ENCODE assay signal across 31 mouse cellular contexts in genomic region chr6:146499566-146499965, GRCm38 (mm10). TPM values are rescaled to one million over a fixed set of nuclear protein-coding genes. Genes with fewer than 3 reads are reported as not detected.
DNase-seq lines count a peak whose midpoint lies in the region; ATAC-seq and TF ChIP-seq lines count a peak whose summit lies in the region.
"Had no signal": no experiment of that assay in that cellular context is flagged by ENCODE, and none has a peak within 500 bp of the region (broad histone marks: within the 10 kb centered on the region; RNA-seq: fewer than 3 reads in every experiment).

No protein-coding gene starts in this region.

- TF ChIP-seq POLR2A in myocyte (IDR thresholded peaks at IDR 0.05; ENCODE audit: insufficient read length, low read depth): no peak

- no peak overlapping the region for H3K9ac ChIP-seq in heart, embryonic 11.5 days (ENCODE audit: low read depth, low read length)
- no peak overlapping the region for H3K9ac ChIP-seq in heart, embryonic 16.5 days (ENCODE audit: low read length)
- H3K9ac ChIP-seq in liver, postnatal 0 days (replicated peaks): no peak overlapping the region
- H3K9ac ChIP-seq in liver, embryonic 12.5 days: no peak overlapping the region
- H3K9ac ChIP-seq: embryonic facial prominence, embryonic 13.5 days; forebrain, embryonic 15.5 days; hindbrain, embryonic 15.5 days; kidney, embryonic 15.5 days; neural tube, embryonic 12.5 days had no signal

- intact Hi-C loops in heart, postnatal 36 days (cut with DNase I): no loop called here

- H3K9me3 ChIP-seq in heart, embryonic 11.5 days (replicated peaks; ENCODE audit: control insufficient read depth, low read length): no peaks in the 10 kb centered on the region
- no peaks in the 10 kb centered on the region for H3K9me3 ChIP-seq in heart, embryonic 16.5 days (replicated peaks; ENCODE audit: control insufficient read depth, low read length)
- H3K9me3 ChIP-seq in liver, postnatal 0 days (ENCODE audit: low read length): no peaks in the 10 kb centered on the region
- H3K9me3 ChIP-seq in liver, embryonic 12.5 days (replicated peaks): no peaks in the 10 kb centered on the region
- H3K9me3 ChIP-seq: embryonic facial prominence, embryonic 13.5 days; forebrain, embryonic 10.5 days; forebrain, embryonic 15.5 days; hindbrain, embryonic 10.5 days; hindbrain, embryonic 15.5 days; kidney, embryonic 15.5 days; neural tube, embryonic 12.5 days had no signal

- no peak for ATAC-seq in heart, embryonic 11.5 days (replicated peaks; ENCODE audit: insufficient number of reproducible peaks, low FRiP score, low TSS enrichment)
- ATAC-seq in heart, embryonic 16.5 days (replicated peaks; ENCODE audit: extremely low read depth, insufficient read depth, low FRiP score): no peak
- ATAC-seq in liver, postnatal 0 days: no peak
- ATAC-seq in liver, embryonic 12.5 days: no peak
- ATAC-seq: forebrain, embryonic 15.5 days; inflammation-experienced regulatory T-cells, adult 6 months; lung, postnatal 0 days; midbrain, embryonic 16.5 days; Patski had no signal

- 79% methylated on average over 4 of the region's 4 CpGs for WGBS in heart, embryonic 11.5 days (ENCODE audit: insufficient replicate concordance)
- WGBS in heart, embryonic 16.5 days: 86% methylated on average over 4 of the region's 4 CpGs
- 77% methylated on average over 4 of the region's 4 CpGs for WGBS in liver, postnatal 0 days (ENCODE audit: insufficient replicate concordance)
- 67% methylated on average over 4 of the region's 4 CpGs for WGBS in liver, embryonic 12.5 days (ENCODE audit: insufficient replicate concordance)

- peaks cover 12% of the 10 kb centered on the region; the same call in 1 of the 2 replicates for H3K4me1 ChIP-seq in heart, embryonic 11.5 days (ENCODE audit: control insufficient read depth, insufficient read depth, low read length)
- peaks cover 31% of the 10 kb centered on the region for H3K4me1 ChIP-seq in heart, embryonic 16.5 days (ENCODE audit: control insufficient read depth, insufficient read depth, low read length)
- H3K4me1 ChIP-seq in liver, postnatal 0 days (ENCODE audit: insufficient read depth): peaks cover 24% of the 10 kb centered on the region
- H3K4me1 ChIP-seq in liver, embryonic 12.5 days: peaks cover 32% of the 10 kb centered on the region

- no peaks in the 10 kb centered on the region for H3K27me3 ChIP-seq in heart, embryonic 11.5 days (ENCODE audit: control insufficient read depth, insufficient read depth, low read length)
- no peaks in the 10 kb centered on the region for H3K27me3 ChIP-seq in heart, embryonic 16.5 days (ENCODE audit: control insufficient read depth, insufficient read depth, low read length)
- no peaks in the 10 kb centered on the region for H3K27me3 ChIP-seq in liver, postnatal 0 days (ENCODE audit: insufficient read depth, low read length)
- peaks cover 52% of the 10 kb centered on the region for H3K27me3 ChIP-seq in liver, embryonic 12.5 days (replicated peaks)
- no peaks in the 10 kb centered on the region for H3K27me3 ChIP-seq in myocyte (ENCODE audit: control insufficient read depth, insufficient read depth, insufficient read length)
- H3K27me3 ChIP-seq: Patski had no signal

- peaks cover 5% of the 10 kb centered on the region for H3K79me2 ChIP-seq in myocyte (ENCODE audit: control insufficient read depth, insufficient read depth)

- DNase-seq in heart, adult 18-20 months: no peak
- DNase-seq in heart, postnatal 36 days: no peak
- no peak for DNase-seq in liver, postnatal 0 days
- no peak for DNase-seq in cerebellum, adult 18-20 months
- DNase-seq: adrenal gland, postnatal 10 days; cerebellum, adult 11-12 months; gastrocnemius, adult 2 months; gastrocnemius, postnatal 36 days; layer of hippocampus, postnatal 36 days; lung, adult 18-20 months; lung, postnatal 4 days; right cerebral cortex, adult 18-20 months; thymus, adult 18-20 months; thymus, postnatal 25 days had no signal

- H3ac ChIP-seq in myocyte (ENCODE audit: control insufficient read depth, insufficient read length): no peak overlapping the region

- H3K4me2 ChIP-seq in heart, embryonic 11.5 days: peak overlapping the region; percentile 97
- peak overlapping the region; percentile 95 for H3K4me2 ChIP-seq in heart, embryonic 16.5 days (ENCODE audit: low read depth, low read length)
- H3K4me2 ChIP-seq in liver, postnatal 0 days (ENCODE audit: low read depth, low read length): 0 out of 2 replicates have a peak overlapping the region, but pooled peaks have one; percentile 93
- H3K4me2 ChIP-seq in liver, embryonic 12.5 days: no peak overlapping the region
- H3K4me2 ChIP-seq in myocyte (ENCODE audit: low read depth): peak overlapping the region; percentile 24
- H3K4me2 ChIP-seq: embryonic facial prominence, embryonic 13.5 days; forebrain, embryonic 15.5 days; hindbrain, embryonic 15.5 days; kidney, embryonic 15.5 days; liver, embryonic 11.5 days; neural tube, embryonic 12.5 days had no signal

- TF ChIP-seq EP300 in liver, postnatal 0 days (IDR thresholded peaks at IDR 0.05; ENCODE audit: low read depth): no peak

- TF ChIP-seq CTCF in liver, postnatal 0 days (IDR thresholded peaks at IDR 0.05; ENCODE audit: low read depth): no peak

- peak overlapping the region; percentile 77; the same call in 1 of the 2 replicates for H3K4me3 ChIP-seq in heart, embryonic 11.5 days (ENCODE audit: low read depth, low read length)
- peak overlapping the region; percentile 85 for H3K4me3 ChIP-seq in heart, embryonic 16.5 days (ENCODE audit: low read length)
- no peak overlapping the region for H3K4me3 ChIP-seq in liver, postnatal 0 days (ENCODE audit: low read depth, low read length)
- H3K4me3 ChIP-seq in liver, embryonic 12.5 days: no peak overlapping the region
- no peak overlapping the region for H3K4me3 ChIP-seq in myocyte
- H3K4me3 ChIP-seq: embryonic facial prominence, embryonic 13.5 days; forebrain, embryonic 10.5 days; forebrain, embryonic 15.5 days; hindbrain, embryonic 10.5 days; hindbrain, embryonic 15.5 days; kidney, embryonic 15.5 days; neural tube, embryonic 12.5 days had no signal

- H3K27ac ChIP-seq in heart, embryonic 11.5 days (ENCODE audit: low read depth, low read length): no peak overlapping the region
- H3K27ac ChIP-seq in heart, embryonic 16.5 days (ENCODE audit: low read length): no peak overlapping the region
- no peak overlapping the region for H3K27ac ChIP-seq in liver, postnatal 0 days (ENCODE audit: low read depth)
- no peak overlapping the region for H3K27ac ChIP-seq in liver, embryonic 12.5 days
- H3K27ac ChIP-seq: embryonic facial prominence, embryonic 13.5 days; forebrain, embryonic 10.5 days; forebrain, embryonic 15.5 days; hindbrain, embryonic 10.5 days; hindbrain, embryonic 15.5 days; kidney, embryonic 15.5 days; neural tube, embryonic 12.5 days; stomach, postnatal 0 days had no signal

- no peaks in the 10 kb centered on the region for H3K36me3 ChIP-seq in heart, embryonic 11.5 days (ENCODE audit: control insufficient read depth, insufficient read depth, low read length)
- H3K36me3 ChIP-seq in heart, embryonic 16.5 days (ENCODE audit: control insufficient read depth, insufficient read depth): no peaks in the 10 kb centered on the region
- H3K36me3 ChIP-seq in liver, postnatal 0 days (replicated peaks; ENCODE audit: insufficient read depth, low read length): no peaks in the 10 kb centered on the region
- H3K36me3 ChIP-seq in liver, embryonic 12.5 days: no peaks in the 10 kb centered on the region
- H3K36me3 ChIP-seq in myocyte (ENCODE audit: control insufficient read depth, insufficient read depth): no peaks in the 10 kb centered on the region
- H3K36me3 ChIP-seq: embryonic facial prominence, embryonic 13.5 days; forebrain, embryonic 10.5 days; forebrain, embryonic 15.5 days; hindbrain, embryonic 10.5 days; hindbrain, embryonic 15.5 days; kidney, embryonic 15.5 days; neural tube, embryonic 12.5 days had no signal

TF ChIP-seq in myocyte, 11 proteins besides CTCF, POLR2A, EP300 and RAD21:
- TF ChIP-seq CEBPB (IDR thresholded peaks at IDR 0.05; ENCODE audit: insufficient read depth, poor library complexity, severe bottlenecking) (no peak), SRF (IDR thresholded peaks at IDR 0.05; ENCODE audit: control insufficient read depth, insufficient read length, low read depth) (no peak), E2F4 (IDR thresholded peaks at IDR 0.05; ENCODE audit: insufficient read depth) (no peak), MYOG (IDR thresholded peaks at IDR 0.05; ENCODE audit: control insufficient read depth in 1 of 3, insufficient read depth in 1 of 3, insufficient read length in 2 of 3, low read depth in 2 of 3) (no peak), USF1 (IDR thresholded peaks at IDR 0.05; ENCODE audit: low read depth) (no peak), REST (IDR thresholded peaks at IDR 0.05; ENCODE audit: insufficient read depth, insufficient read length) (no peak), POLR2AphosphoS2 (IDR thresholded peaks at IDR 0.05; ENCODE audit: insufficient read length, low read depth) (no peak), TCF3 (IDR thresholded peaks at IDR 0.05; ENCODE audit: insufficient read length, low read depth) (no peak), MAX (IDR thresholded peaks at IDR 0.05; ENCODE audit: low read depth) (no peak), TCF12 (IDR thresholded peaks at IDR 0.05; ENCODE audit: insufficient read depth, poor library complexity, severe bottlenecking) (no peak), MYOD1 (IDR thresholded peaks at IDR 0.05; ENCODE audit: control insufficient read depth in 1 of 3, insufficient read length in 2 of 3, low read depth in 2 of 3) (no peak)

RNA-seq across cellular contexts. Expression of gene Itpr2, which starts 2.5 kb away (rescaled TPM):
- polyA plus RNA-seq in heart, embryonic 11.5 days (2014; fragmentation: Nextera tagmentation; extraction: Ambion mirVana): 31.3 and 33.6 TPM in 2 replicates
- 10 to 100 TPM; 16.9 to 25.3 TPM for total RNA-seq in heart, adult 18-20 months (2021)
- polyA plus RNA-seq in heart, embryonic 16.5 days (2015; fragmentation: Nextera tagmentation; extraction: Ambion mirVana): 39.4 and 49.4 TPM in 2 replicates
- 10 to 100 TPM; 23.3 to 31.0 TPM for total RNA-seq in heart, postnatal 36 days (2021)
- polyA plus RNA-seq in liver, postnatal 0 days (2015; fragmentation: Nextera tagmentation; extraction: Ambion mirVana): 13.8 and 15.2 TPM in 2 replicates
- 2.8 and 4.1 TPM in 2 replicates for polyA plus RNA-seq in liver, embryonic 12.5 days (2016; fragmentation: Nextera tagmentation; extraction: Ambion mirVana)
- 4.7 TPM for polyA plus RNA-seq in myocyte (2012; fragmentation: generic; extraction: Trizol)

Comparison
In these comparisons a context has a peak if more than half of its experiments do, and no peak if none do; other contexts are left out.
1. H3K4me3 ChIP-seq: peak in heart, embryonic 11.5 days (single experiment) and heart, embryonic 16.5 days (single experiment); none in liver, postnatal 0 days (single experiment), liver, embryonic 12.5 days (single experiment) and myocyte (single experiment).